Mouse (Mus musculus) heart, postnatal 14 days (tissue): Measurements from ENCODE around the gene Fbxo22. TPM values are rescaled to one million over a fixed set of nuclear protein-coding genes. Genes with fewer than 3 reads are reported as not detected.
A peak's percentile ranks its signal among the peaks of the same experiment; 100 is the strongest.
"Not testable (repeated sequence)": the region's sequence is repeated elsewhere in the genome, so short reads cannot be mapped to it uniquely, and the experiment has no call there.

Experiments
- DNase-seq, 2 experiments: peaks; one replicate each; pipeline ENCODE4 v3.0.0; 2021 to 2022
- intact Hi-C: fragments of 180-260 bp; cut with DNase I; formaldehyde crosslinking; loops from one replicate; pipeline ENCODE4 v1.15.1; 2025
- total RNA-seq, 2 experiments: library from RNA; stranded (reverse); gene quantifications; 2 replicates each; pipeline ENCODE4 v1.2.3; 2021

The Fbxo22 gene
- total RNA-seq, 2 experiments from 2014 or later = 30.8 to 32.9 TPM

DNA sequence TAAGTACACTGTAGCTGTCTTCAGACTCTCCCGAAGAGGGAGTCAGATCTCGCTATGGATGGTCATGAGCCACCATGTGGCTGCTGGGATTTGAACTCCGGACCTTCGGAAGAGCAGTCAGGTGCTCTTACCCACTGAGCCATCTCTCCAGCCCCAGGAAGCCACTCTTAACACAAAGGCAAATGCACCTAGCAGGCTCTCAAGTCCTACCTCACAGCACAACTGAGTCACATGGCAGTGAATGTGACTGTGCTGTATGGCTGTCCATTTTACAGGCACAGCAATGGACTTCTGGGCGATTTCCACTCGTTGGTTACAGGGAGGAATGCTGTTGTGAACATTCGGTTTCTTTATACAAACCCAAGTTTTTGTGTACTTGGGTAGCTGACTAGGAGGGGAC, 23.9 kb downstream of the Fbxo22 start:
- intact Hi-C loops = loop anchor here (5.0 kb wide), 1 partner anchor 80 kb away; no protein-coding TSS in a partner anchor

DNA sequence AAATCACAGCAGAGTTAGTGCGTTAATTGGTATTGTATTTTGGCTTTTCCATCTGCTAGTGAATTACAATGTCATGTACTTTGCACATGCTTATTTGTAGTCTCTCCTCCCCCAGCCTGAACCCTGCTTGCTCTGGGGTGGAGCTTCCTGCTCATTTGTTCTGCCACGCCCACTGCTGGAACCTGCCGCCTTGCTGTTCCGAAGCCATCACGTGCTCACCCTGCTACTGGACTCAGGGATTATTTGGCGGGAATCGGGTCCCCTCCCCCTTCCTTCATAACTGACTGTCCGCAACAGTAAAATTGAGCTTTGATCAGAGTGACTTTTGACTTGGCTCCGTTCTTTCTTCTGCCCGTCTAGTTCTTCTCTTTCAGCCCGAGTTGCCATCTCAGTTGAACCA, 24.4 kb downstream of the Fbxo22 start:
- not testable (repeated sequence) for DNase-seq
- intact Hi-C loops = loop anchor here (5.0 kb wide), 1 partner anchor 79 kb away; no protein-coding TSS in a partner anchor

More for the DNA sequence above, 23.9 kb downstream of the Fbxo22 start:
- no peak for DNase-seq

DNA sequence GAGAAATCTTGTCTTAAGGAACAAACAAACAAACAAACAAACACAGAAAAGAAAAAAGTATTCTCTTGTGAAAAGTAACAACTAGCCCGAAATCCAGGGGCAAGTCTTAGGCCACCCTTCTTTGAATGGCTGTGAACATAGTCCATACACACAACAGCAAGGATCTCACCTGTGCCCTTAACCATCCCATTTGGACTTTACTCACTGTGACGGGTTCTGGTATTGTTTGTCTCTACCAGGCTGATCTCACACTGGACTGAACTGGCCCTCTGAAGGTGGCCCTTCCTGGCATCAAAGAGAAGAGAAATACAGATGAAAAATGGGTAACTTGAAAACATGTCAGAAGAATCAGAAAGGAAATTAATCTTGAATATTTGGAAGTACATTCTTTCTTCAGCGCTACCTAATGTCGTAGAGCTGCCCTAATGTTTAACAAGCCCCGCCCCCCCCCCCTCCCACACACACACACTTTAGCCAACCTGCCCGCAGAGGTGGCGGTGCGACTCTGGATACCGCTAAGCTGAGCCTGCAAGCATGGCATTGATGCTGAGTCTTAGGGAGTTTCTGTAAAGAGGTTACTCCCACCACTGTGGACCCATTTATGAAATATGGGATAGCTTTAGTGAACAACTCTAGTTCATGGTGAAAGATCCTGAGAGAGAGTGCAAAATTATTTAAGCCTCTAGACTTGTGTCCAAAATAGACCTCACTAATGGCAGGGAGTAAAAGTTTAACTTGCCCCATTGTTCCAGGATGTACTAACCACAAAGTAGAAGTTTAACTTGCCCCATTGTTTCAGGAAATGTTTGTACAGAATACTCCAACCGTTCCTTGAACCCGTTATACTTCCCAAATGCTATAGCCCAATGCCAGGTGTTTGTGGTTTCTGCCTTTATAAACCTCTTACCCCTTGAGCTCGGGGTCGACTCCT, 27.8 kb downstream of the Fbxo22 start:
- no peak for DNase-seq
- intact Hi-C loops = no loop called here

DNA sequence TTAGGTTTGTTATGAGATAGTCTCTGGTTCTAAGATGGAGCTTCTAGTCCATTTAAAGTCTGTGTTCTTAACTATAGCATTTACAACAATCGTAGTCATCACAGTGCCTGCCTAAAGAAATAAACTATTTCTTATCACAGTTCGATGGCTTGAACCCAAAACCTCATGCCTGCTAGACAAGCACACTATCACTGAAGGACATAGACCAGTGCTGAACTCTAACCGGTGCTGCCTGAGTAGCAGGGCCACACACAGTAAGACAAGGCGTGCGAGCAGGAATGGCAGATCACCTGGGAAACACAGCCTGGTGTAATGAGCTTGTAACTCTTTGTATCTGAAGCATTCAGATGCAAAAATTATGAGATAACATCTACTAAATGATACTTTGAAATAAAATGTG, 32.1 kb downstream of the Fbxo22 start:
- intact Hi-C loops = no loop called here
- DNase-seq = no peak

DNA sequence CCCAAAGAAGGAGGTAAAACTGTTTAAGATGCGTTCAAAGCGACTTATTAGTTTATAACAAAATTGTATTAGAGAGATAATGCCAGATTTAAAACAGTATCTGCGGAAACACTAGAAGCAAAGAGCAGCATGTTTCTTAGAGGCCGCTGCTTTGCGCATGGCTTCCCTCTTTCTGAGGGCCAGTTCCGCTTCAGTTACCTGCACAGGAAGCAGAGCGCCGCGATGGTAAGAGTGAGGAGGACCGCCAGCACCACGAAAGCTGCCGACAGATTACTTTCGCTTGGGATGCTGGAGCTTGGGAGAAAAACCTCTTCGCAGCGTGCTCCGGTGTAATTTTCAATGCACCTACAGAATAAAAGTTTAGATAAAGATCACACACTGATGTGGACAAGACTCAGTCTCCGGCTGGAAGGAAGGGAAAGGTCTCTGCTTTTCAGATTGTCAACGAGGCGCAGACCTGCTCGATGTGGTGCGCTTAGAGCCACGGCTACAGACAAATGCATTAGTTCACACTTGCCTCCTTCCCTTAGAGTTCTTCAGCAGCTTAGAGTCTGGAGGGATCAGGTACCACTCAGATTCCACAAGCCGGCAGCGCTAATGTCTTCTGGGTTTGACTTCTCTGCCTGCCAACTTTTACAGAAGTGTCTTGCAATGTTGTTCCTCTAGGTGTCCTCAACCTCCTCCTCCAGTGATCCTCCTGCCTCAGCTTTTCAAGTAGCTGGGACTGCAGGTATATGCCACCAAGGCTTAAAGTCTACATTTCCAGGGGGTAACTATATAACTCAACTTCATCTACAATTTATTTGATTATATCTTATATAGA, 33.3 kb downstream of the Fbxo22 start:
- intact Hi-C loops = no loop called here
- no peak for DNase-seq

DNA sequence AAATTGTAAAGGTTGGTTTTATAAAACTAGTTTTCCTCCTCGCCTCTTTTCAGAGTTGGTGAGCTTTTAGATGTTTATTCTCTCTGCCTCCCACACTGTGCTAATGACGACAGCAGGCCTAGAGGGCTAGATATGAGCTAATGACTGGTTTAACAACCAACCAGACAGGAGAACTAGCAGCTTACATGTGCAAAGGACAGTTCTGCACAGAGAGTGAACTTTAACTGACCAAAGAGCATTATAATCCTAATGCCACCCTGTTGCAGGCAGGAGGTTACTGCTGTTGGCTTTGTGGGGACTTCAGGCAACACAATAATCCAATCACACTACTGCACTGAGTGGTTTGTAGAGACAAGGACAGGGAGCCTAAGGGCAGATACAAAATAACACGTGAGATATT, 34.6 kb downstream of the Fbxo22 start:
- intact Hi-C loops = no loop called here
- DNase-seq = no peak

DNA sequence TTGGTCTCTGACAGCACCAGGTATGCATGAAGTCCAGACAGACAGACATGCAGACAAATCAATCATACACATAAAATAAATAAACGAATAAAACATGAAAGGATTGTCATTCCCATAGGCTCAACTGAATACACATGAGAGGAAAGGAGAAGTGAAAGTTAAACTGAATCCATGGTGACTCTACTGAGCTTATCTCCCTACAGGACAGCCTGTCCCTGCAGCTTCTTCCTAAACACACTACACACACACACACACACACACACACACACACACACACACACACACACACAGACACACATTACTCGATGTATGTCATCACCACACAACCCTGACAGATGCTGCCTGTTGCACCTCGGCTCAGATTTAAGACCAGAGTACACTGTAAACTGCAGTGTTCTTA, 35.4 kb downstream of the Fbxo22 start:
- intact Hi-C loops = no loop called here
- no peak for DNase-seq

DNA sequence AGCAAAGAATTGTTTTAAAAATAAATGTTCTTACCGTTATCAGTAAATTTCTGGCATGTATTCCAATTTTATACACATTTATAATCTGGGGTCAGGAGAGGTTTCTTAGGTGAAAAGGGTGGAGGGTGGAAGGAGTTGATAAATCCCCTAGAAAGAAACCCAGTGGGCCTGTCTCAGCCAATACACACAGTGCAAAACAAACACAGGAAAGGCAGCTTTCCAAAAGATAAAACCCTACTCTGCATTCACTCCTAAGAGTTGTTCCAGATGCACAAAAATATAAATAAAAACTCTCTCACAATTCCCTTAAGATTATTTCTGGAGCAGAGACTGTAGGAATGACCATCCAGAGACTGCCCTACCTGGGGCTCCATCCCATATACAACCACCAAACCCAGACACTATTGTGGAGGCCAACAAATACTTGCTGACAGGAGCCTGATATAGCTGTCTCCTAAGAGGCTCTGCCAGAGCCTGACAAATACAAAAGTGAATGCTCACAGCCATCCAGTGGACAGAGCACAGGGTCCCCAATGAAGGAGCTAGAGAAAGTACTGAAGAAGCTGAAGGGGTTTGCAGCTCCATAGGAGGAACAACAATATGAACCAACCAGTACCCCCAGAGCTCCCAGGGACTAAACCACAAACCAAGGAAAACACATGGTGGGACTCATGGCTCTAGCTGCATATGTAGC, 36.5 kb downstream of the Fbxo22 start:
- DNase-seq, intact Hi-C loops: not testable (repeated sequence)

DNA sequence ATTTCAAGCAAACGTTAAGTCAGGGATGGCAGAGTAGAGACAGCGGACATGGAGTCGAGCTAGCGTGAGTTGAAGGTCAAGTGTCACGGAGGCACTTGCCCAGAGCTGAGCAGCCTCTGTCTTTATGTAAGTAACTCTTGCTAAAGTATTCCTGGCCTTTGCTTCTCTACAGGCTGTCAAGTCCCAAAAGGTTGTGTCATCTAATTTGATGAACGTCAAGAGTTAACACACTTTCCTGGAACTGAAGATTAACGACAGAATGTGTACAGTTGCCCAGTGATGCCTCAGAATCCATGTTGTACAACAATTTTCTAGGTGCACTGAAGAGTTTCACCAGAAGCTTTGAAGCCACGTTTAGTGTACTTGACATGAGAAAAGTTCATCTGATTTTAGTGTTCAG, 37.7 kb downstream of the Fbxo22 start:
- intact Hi-C loops = no loop called here
- no peak for DNase-seq

DNA sequence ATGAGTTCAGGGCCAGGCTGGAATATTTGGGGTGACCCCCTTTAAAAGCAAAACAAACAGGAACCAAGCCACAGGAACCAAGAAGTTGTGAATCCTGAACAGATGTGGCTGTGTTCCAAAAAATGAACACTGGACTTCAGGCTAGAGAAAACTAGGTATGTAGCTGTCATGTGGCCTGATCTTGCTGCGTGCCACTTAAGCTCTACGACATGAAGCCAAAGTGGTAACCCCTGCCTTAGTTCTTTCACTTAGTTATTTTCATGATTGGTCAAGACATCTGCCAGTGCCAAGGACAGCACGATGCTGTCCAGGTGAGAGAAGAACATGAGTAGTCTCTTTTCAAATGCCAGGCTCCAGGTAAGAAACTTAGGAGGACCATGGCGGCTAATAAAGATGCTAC, 38.2 kb downstream of the Fbxo22 start:
- intact Hi-C loops = no loop called here
- DNase-seq = no peak

DNA sequence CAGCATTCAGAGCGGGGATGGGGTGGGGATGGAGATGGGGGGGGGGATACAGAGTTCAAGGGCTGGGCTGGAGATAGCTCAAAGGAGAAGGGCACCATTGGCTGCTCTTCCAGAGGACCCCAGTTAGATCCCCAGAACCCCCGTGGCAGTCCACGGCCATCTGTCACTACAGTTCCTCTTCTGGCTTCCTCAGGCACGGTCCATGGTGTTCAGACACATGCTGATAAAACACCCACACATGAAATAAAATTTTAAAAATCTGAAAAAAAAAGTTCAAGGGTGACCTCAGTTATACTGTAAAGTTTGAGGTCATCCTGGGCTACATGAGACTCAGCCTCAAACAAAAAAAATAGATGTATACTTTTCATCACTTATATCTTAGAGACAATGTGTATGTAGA, 39.7 kb downstream of the Fbxo22 start:
- no peak for DNase-seq
- intact Hi-C loops = no loop called here

DNA sequence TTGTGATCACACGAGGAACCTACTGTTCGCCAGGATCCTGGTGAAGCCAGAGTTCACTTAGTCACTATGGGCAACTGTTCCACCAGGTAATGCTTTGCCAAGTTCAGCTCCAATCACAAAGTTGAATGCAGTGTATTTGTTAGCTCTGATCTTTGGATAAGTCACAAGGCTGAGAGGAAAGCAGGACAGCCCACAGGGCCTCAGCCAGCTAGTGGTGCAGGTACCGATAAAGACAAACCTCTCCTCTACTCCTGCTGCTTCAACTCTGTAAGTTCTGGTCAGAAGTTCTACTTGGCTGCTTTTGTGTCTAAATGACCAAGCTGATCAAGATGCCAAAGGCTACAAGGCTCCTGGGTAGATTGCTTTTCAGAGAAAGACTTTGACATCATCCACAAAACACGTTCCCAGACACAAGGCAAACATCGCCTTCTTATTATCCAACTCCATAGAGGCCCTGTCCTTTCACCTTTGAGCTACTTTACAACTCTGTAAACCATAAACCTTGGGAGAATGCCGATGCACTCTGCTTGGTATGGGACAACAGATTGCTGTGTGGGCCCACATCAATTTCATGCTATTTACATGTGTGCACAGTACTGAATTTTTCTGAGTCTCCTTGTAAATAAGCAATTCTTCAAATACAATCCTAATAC, 42.0 kb downstream of the Fbxo22 start:
- no peak for DNase-seq
- intact Hi-C loops = no loop called here

DNA sequence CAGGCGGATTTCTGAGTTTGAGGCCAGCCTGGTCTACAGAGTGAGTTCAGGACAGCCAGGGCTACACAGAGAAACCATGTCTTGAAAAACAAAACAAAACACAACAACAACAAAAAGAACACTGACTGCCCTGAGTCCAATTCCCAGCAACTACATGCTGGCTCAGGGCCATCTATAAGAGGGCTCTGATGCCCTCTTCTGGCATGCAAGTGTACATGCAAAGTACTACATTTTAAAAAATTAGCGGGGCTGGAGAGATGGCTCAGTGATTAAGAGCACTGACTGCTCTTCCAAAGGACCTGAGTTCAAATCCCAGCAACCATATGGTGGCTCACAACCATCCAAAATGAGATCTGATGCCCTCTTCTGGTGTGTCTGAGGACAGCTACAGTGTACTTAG, 43.4 kb downstream of the Fbxo22 start:
- DNase-seq = peak in 1 of 2 experiments; percentile 22
- intact Hi-C loops = not testable (repeated sequence)

DNA sequence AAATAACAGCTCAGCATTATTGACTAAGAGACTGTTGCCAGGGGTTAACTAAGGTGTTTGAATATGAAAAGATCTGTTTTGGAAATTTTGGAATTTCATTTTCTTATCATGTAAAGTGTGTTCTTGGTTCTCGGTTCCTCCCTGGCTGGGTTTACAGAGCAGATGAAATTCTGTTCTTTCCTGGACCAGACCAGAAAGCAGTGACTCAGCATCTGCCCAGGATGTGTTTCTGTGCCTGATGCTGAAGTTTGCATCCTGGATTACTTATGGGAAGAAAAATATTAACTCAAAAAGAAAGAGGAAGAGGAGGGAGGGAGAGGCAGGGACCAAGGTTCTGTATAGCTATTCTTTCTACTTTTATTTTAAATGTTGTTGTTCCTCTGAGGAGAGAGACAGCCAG, 45.1 kb downstream of the Fbxo22 start:
- intact Hi-C loops = no loop called here
- no peak for DNase-seq

DNA sequence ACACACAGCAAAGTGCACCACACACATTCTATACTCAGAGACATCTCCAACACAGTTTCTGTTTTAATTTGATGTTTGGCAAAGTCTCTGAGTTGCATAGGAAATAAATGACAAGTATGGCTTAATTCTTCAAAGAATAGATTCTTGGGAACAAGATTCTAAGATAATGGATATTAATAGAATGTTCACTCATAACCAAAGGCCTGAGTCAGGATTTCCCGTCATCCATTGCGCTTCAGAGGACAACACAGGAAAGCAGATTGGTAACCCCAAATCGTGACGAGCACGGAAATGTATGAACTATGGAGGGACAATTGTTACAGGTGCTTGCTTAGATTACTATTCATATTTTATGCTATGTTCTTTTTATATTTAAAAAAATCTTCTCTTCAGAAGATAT, 46.3 kb downstream of the Fbxo22 start:
- intact Hi-C loops = no loop called here
- DNase-seq = no peak

DNA sequence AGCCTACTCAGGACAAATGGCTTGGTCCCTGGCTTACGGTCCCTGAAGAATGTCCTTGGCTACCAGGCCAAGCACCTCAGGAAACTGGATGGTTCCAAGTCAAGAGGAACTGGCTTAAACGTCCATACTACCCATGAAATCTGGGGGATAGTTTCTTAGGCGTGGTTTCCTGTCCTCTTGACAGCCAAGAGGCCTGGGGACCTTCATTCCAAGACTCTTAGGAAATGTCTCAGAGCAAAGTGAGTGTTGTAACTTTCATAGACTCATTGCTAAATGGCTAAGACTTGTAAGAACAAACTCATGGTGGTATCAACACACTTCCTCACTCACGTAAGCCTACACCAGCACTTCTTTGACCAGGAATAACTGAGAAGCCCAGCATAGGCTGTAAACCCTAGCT, 46.9 kb downstream of the Fbxo22 start:
- intact Hi-C loops = no loop called here
- no peak for DNase-seq

DNA sequence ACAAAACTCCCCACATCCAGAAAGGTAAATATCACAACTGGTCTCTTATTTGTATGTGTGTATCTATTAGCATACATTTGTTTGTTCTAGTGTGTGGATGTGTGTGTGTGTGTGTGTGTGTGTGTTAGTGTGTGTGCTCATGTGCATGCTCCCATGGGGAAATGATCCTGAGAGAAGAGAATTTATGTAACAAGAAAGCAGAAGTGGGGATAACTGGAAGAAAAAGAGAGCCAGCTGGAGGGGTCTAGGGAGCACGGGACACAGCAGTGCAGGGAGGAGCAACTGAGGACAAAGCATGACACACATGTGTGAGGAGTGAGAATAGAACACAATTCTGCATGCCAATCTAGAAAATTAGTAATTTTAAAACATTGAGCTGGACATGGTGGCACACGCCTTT, 48.4 kb downstream of the Fbxo22 start:
- intact Hi-C loops = no loop called here
- DNase-seq = no peak

DNA sequence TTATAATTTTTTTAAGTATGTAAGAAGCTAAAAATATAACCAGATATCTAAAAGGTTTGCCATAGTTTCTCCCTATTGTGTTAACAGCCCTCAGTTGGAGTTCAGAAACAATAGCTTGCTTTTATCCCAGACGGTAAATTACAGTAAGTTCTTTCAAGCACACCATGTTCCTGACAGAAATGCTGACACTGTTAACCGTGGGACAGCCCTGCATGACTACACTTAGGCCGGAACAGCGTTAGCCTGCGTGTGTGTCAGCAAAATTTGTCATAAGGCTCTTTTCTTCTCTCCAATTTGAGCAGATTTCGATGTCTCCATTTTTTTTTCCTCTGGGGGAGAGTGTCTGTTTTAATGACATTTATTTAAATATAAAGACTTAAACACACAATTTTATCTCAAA, 51.0 kb downstream of the Fbxo22 start:
- no peak for DNase-seq
- intact Hi-C loops = no loop called here

DNA sequence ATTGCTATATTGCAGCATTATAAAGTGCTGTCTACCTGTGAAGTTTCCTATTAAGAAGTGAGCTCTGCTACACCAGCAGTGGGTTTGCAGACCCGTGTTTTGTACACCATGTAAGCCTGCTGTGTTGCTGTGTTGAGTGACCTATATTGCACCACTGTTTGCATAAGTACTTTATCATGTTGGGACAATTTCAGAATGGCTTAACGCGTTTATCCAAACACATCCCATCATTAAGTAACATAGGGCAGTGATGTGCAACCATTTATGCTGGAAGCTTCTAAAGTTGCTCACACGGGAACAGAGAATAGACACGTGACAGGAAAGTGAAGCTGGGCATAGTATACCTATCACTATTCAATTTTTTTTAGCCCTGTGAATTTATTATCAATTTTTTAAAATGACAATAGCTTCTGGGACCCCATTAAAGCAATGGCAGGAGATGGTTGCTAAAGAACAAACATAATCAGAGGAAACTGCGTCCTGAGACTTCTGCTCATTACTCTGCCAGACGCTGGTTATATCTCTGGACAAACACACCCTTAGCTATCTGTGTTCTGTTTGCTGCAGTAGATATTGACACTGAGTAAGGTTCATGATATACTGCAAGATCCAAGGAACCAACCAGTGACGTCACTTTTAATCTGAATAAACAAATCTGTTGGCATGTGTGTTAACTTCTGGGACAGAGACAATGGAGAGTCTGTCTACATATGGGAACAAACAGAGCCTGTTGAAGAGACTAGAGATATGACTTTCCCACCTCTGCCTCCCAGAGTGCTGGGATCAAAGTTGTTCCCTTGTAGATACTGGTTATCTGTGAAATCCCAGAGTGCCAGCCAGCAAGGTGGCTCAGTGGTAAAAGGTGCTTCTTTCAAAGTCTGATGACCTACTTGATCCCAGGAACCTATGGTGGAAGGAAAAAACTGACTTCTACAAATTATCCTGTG, 55.9 kb downstream of the Fbxo22 start:
- intact Hi-C loops = no loop called here
- DNase-seq = no peak
